Mouse (Mus musculus) erythroblast, embryonic 14.5 days (primary cell): ENCODE measurements around the gene Dbh. TPM values are rescaled to one million over a fixed set of nuclear protein-coding genes. Genes with fewer than 3 reads are reported as not detected.

Source experiments
- H3K27me3 ChIP-seq: 2 replicates; pipeline ENCODE4 v1.6.1; 2012; ENCODE audit warnings: inconsistent platforms; ENCODE audit not compliant: control insufficient read depth
- H3K36me3 ChIP-seq: 2 replicates; pipeline ENCODE4 v1.6.1; 2012; ENCODE audit warnings: mild to moderate bottlenecking, inconsistent platforms; ENCODE audit not compliant: control insufficient read depth
- H3K4me1 ChIP-seq: 2 replicates; pipeline ENCODE4 v1.6.1; 2012; ENCODE audit warnings: inconsistent platforms; ENCODE audit not compliant: control insufficient read depth
- H3K4me3 ChIP-seq: replicated peaks from 2 replicates; pipeline ENCODE3; 2012; ENCODE audit warnings: moderate library complexity, mild to moderate bottlenecking, inconsistent platforms
- H3K9me3 ChIP-seq: 2 replicates; pipeline ENCODE4 v1.6.1; 2012; ENCODE audit warnings: low read length, inconsistent platforms, mixed read lengths; ENCODE audit not compliant: control insufficient read depth
- GATA1 ChIP-seq: IDR thresholded peaks from 2 replicates; pipeline ENCODE4 v1.6.1; 2012; ENCODE audit warnings: low read length, inconsistent platforms, mixed read lengths
- TAL1 ChIP-seq: IDR thresholded peaks from 3 replicates; pipeline ENCODE4 v1.6.1; 2012; ENCODE audit warnings: low read length, inconsistent platforms, mixed read lengths
- polyA plus RNA-seq: library from polyadenylated mRNA; stranded (reverse); fragments of >175 nt; gene quantifications from 2 replicates; pipeline ENCODE4 v1.2.3, GENCODE M21; 2012

Dbh gene
- polyA plus RNA-seq, 1 experiment, result not detected

DNA sequence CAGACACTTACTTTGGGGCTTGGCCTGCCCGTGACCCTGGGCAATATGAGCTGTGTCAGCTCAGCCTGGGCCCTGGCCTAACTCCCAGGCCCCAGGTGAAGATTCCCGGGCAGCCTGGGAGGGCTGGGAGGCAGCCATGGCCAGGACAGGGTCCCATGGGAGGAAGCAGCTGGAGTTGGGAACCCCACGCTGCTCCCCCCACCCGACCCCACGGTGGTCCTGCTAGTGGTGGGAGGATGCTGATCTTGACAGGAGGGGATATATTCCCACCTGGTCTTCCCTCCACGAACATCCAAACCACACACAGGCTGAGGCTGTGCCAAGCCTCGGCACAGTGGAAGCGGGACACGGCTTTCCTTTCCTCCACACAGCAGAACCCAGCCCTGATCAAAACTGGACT lies 44.3 kb downstream of the Dbh start:
- H3K36me3 ChIP-seq, result peaks cover 2% of the 10 kb centered on the region; the same call in 1 of the 2 replicates
- no peak overlapping the region for H3K4me3 ChIP-seq
- H3K27me3 ChIP-seq, result no peaks in the 10 kb centered on the region
- H3K4me1 ChIP-seq, result no peaks in the 10 kb centered on the region
- no peaks in the 10 kb centered on the region for H3K9me3 ChIP-seq
- no peak for TF ChIP-seq TAL1
- TF ChIP-seq GATA1, result no peak

DNA sequence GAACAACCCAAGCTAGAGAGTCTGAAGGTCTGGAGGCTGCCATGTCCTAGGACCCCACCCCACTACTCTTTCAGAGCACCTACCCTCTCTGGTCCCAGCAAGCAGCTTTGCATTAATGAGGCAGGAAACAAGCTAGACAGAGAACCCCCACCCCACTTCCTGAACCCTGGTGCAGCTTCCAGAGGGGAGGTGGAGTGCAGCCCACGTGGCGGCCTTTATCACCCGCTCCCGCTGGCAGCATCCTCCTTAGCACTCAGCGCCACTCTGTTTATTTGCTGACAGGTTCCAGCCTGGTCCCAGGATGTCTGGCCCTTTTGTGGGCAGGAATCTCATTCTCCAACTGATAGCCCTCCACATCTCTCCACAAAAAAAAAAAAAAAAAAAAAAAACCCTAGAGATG lies 44.8 kb downstream of the Dbh start:
- Histone ChIP-seq H3K4me1 (no peaks in the 10 kb centered on the region), H3K27me3 (no peaks in the 10 kb centered on the region), H3K36me3 (peaks cover 2% of the 10 kb centered on the region; the same call in 1 of the 2 replicates), H3K4me3 (no peak overlapping the region), H3K9me3 (no peaks in the 10 kb centered on the region)
- TF ChIP-seq TAL1 (no peak), GATA1 (no peak)

DNA sequence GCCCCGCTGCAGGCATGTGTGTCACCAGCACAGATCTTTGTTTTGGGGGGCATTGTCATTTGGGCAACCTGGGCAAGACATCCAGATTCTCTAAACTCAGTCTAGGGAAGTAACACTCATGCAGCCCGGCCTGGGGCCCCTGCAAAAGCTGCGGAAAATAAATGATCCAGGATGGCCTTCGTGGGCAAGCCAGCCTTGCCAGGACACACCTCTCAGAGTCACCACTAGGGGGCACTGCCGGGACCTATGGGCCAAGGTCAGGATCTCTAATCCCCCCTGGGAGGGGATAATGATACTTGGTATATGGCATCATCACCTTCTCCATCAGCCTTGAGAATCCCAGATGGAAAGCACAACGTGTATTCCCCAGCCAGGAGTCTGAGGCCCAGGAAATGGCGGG lies 45.2 kb downstream of the Dbh start:
- Histone ChIP-seq H3K4me3 (no peak overlapping the region), H3K9me3 (no peaks in the 10 kb centered on the region), H3K4me1 (no peaks in the 10 kb centered on the region), H3K27me3 (no peaks in the 10 kb centered on the region), H3K36me3 (peaks cover 2% of the 10 kb centered on the region; the same call in 1 of the 2 replicates)
- TF ChIP-seq GATA1, result no peak
- no peak for TF ChIP-seq TAL1

DNA sequence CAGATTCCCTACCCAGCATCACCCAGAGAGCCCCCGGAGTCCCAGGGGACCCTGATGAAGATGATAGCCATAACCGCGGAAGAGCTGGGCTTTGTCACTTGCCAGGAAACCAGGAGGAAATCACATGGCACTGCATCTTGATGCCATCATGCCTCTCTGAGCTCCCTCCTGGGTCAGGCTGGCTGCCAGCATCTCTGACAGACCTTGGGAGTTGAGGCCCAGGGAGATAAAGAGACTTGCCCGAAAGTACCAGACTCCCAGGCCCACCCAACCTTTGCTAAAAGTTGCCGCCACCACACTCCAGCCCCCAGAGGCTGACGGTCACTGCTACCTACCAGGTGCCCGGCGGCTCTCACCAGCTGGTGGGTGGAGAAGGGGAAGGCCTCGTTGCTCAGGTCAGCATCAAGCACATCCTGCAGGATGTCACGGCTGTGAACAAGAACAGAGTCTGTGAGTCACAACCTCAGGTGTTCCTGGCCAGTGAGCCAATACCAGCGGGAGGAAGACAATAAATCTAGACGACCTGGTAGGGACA lies 45.7 kb downstream of the Dbh start:
- TF ChIP-seq TAL1, result no peak
- TF ChIP-seq GATA1, result no peak
- no peak overlapping the region for H3K4me3 ChIP-seq
- no peaks in the 10 kb centered on the region for H3K4me1 ChIP-seq
- no peaks in the 10 kb centered on the region for H3K9me3 ChIP-seq
- H3K27me3 ChIP-seq, result no peaks in the 10 kb centered on the region
- H3K36me3 ChIP-seq, result peaks cover 2% of the 10 kb centered on the region; the same call in 1 of the 2 replicates

DNA sequence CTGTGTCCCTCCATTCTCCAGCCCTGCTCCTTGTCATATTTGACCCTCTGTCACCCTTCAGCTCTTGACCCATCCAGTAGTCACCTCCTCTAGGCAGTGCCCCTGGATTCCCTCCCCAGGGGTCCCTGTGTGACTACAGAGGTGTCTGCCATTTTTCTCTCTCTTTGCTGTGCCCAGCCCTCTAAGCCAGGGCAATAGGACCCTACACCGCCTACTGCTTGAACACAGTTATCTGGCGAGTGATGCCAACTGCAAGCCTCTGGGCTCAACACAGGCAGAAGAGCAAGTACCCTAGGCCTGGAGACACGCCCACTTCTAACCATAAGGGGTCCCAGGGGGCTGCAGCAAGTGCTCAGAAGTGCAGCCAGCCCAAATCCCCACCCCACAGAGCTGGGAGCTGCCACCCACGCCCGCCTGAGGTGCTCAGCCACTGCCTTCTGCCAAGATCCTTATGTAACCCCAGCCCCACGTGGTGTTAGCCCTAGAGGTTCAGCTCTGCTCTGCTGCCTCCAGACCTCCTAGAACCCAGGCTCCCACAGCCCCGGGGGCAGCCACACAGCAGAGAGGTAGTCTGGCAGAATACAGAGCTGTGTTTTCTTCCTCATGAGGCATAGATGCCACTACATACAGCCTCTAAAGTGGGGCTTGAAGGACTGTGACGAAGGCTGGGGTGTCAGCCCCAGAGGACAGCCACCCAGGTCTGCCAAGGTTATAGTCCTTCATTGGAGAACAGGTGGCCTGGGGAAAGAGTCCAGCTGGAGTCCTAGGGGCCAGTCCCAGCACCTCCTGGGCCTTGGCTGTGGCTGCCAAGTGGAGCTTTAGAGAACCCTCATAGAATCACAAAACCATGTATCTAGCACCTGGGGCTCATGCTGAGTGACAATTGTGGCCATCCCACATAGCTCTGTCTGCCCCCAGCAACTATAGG lies 47.2 kb downstream of the Dbh start:
- H3K4me1 ChIP-seq, result no peaks in the 10 kb centered on the region
- H3K27me3 ChIP-seq, result no peaks in the 10 kb centered on the region
- H3K4me3 ChIP-seq, result no peak overlapping the region
- no peaks in the 10 kb centered on the region for H3K9me3 ChIP-seq
- TF ChIP-seq TAL1 (no peak), GATA1 (no peak)
- H3K36me3 ChIP-seq, result peaks cover 2% of the 10 kb centered on the region; the same call in 1 of the 2 replicates

DNA sequence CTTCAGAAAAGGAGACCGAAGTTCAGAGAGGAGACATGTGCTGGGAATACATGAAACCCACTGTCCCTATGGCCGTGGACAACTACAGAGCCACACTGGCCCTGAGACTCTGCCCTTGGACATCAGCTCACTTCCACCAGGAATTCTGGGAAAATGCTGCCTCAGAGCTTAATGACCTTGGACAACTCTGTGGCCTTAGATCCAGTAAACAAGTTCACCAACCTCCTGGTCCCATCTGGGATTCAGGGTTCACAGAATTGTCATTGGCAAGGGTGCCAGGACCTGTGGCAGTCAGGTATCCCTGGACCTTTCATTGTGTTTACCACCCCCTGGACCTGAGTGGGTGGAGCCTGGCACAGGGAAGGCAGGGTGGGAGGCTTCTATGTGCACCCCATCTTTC lies 50.5 kb downstream of the Dbh start:
- H3K9me3 ChIP-seq, result no peaks in the 10 kb centered on the region
- no peaks in the 10 kb centered on the region for H3K4me1 ChIP-seq
- H3K27me3 ChIP-seq, result no peaks in the 10 kb centered on the region
- H3K4me3 ChIP-seq, result no peak overlapping the region
- TF ChIP-seq TAL1 (no peak), GATA1 (no peak)
- H3K36me3 ChIP-seq, result no peaks in the 10 kb centered on the region; the same call in 1 of the 2 replicates

DNA sequence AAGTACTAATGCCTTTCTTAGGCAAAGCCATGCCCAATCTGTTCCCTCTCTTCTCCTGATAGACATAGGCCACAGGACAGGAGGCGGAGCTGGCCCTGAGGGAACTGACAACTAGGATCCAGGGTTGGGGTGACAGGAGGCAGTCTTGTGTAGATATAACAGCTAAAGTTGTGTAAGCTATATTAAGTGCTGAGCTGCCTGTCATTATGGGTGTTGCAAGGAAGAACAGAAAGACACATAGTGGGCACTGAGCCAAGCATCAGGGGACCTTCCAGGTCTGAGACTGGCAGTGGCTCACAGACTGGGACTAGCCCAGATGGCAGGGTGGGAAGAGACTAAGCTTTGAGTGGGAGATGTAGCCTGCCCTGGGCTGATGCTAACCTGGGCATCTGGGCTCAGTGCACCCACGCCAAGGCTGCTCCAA lies 53.1 kb downstream of the Dbh start:
- Histone ChIP-seq H3K27me3 (no peaks in the 10 kb centered on the region), H3K4me3 (no peak overlapping the region), H3K36me3 (peaks cover under 1% of the 10 kb centered on the region; the same call in 1 of the 2 replicates), H3K9me3 (no peaks in the 10 kb centered on the region), H3K4me1 (no peaks in the 10 kb centered on the region)
- no peak for TF ChIP-seq GATA1
- no peak for TF ChIP-seq TAL1

DNA sequence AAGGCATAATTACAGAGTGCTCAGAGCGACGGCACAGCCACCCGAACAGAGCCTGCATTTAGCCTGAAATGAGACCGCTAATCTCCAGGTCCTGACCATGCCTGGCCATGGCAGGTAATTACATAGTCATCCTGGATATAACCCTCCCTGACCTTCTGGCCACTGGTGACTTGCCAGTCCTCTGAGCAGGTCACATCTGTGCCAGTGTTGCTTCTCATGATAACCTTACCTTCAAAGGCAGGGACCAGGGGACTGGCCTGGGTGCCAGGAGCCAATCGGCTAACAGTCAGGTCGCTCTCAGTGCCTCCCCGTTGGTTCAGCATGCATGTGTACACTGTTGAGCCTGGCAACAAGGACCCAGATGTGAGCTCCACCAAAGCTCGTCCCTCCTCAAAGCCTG lies 53.5 kb downstream of the Dbh start:
- Histone ChIP-seq H3K9me3 (no peaks in the 10 kb centered on the region), H3K4me1 (no peaks in the 10 kb centered on the region), H3K4me3 (no peak overlapping the region), H3K27me3 (no peaks in the 10 kb centered on the region), H3K36me3 (peaks cover 3% of the 10 kb centered on the region; the same call in 1 of the 2 replicates)
- TF ChIP-seq GATA1 (no peak), TAL1 (no peak)

DNA sequence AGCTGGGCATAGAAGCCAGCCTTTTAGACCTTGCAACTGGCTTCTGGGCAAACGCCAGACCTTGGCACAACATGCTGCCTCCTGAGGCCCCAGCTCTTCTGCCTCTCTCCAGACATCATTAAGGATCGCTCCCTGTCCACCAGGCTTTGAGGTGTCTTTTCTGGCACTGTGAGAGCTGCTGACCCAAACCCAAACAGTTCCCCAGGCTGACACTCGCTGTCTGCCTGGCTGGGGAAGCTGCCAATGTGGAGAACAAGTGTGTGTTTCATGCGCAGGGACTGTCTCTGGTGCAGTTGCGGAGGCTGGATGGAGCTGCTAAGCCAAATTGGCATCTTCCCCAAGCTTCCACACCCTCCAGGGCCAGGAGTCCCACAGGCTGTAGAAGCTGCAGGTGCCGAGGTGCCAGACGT lies 58.0 kb downstream of the Dbh start:
- Histone ChIP-seq H3K36me3 (peaks cover 12% of the 10 kb centered on the region; the same call in 1 of the 2 replicates), H3K27me3 (no peaks in the 10 kb centered on the region), H3K4me3 (no peak overlapping the region), H3K4me1 (no peaks in the 10 kb centered on the region), H3K9me3 (no peaks in the 10 kb centered on the region)
- TF ChIP-seq GATA1, result no peak
- TF ChIP-seq TAL1, result no peak
